Mouse (Mus musculus) neural tube, embryonic 11.5 days (tissue): ENCODE data around the gene Fam124b. TPM values are rescaled to one million over a fixed set of nuclear protein-coding genes. Genes with fewer than 3 reads are reported as not detected.

Source experiments
- ATAC-seq: fragments of 200-750 bp; cut with Nextera tagmentation; 2 replicates; pipeline ENCODE4 v1.8.0; 2017; ENCODE audit warnings: moderate number of reproducible peaks, mild to moderate bottlenecking, moderate TSS enrichment, moderate library complexity; ENCODE audit not compliant: insufficient read depth, low FRiP score, low TSS enrichment
- DNase-seq: peaks from one replicate; pipeline ENCODE4 v3.0.0-alpha.2; 2015; ENCODE audit warnings: low spot score
- H3K27ac ChIP-seq: fragments of 300-500 bp; sonication (generic); 2 replicates; pipeline ENCODE4 v1.5.1; 2014; ENCODE audit warnings: low read depth, mild to moderate bottlenecking, low read length
- H3K27me3 ChIP-seq: fragments of 300-500 bp; sonication (generic); 2 replicates; pipeline ENCODE4 v1.6.1; 2014; ENCODE audit warnings: mild to moderate bottlenecking, low read length, mixed read lengths; ENCODE audit not compliant: control insufficient read depth, insufficient read depth
- H3K36me3 ChIP-seq: fragments of 300-500 bp; sonication (generic); 2 replicates; pipeline ENCODE4 v1.6.1; 2014; ENCODE audit warnings: mild to moderate bottlenecking, low read length, moderate library complexity, mixed read lengths; ENCODE audit not compliant: control insufficient read depth, insufficient read depth
- H3K4me1 ChIP-seq: fragments of 300-500 bp; sonication (generic); 2 replicates; pipeline ENCODE4 v1.6.1; 2014; ENCODE audit warnings: low read length, mixed read lengths; ENCODE audit not compliant: control insufficient read depth, insufficient read depth
- H3K4me2 ChIP-seq: fragments of 300-500 bp; sonication (generic); 2 replicates; pipeline ENCODE4 v1.6.1; 2014; ENCODE audit warnings: low read depth, mild to moderate bottlenecking, moderate library complexity
- H3K4me3 ChIP-seq: fragments of 300-500 bp; sonication (generic); 2 replicates; pipeline ENCODE4 v1.5.1; 2014; ENCODE audit warnings: low read depth, low read length
- H3K9ac ChIP-seq: fragments of 300-500 bp; sonication (generic); 2 replicates; pipeline ENCODE4 v1.6.1; 2014; ENCODE audit warnings: mild to moderate bottlenecking, low read length
- H3K9me3 ChIP-seq: fragments of 300-500 bp; sonication (generic); 2 replicates; pipeline ENCODE4 v1.6.1; 2016; ENCODE audit warnings: low read length; ENCODE audit not compliant: control insufficient read depth
- WGBS: fragments of 180-500 bp; shearing (Covaris S2); extraction: QIAGEN DNeasy Blood & Tissue Kit; methylation state at CpG from one replicate; pipeline ENCODE4 v1.1.7; 2014; 5-methylcytosine and 5-hydroxymethylcytosine counted together
- polyA plus RNA-seq: library from polyadenylated mRNA; unstranded; fragments of >200 nt; fragmentation: Nextera tagmentation; extraction: Ambion mirVana; gene quantifications from 2 replicates; pipeline ENCODE4 v1.2.1, GENCODE M21; 2014

Gene Fam124b
- polyA plus RNA-seq, 1 experiment from 2014 or later, result 0.69 TPM

GRCm38 (mm10) chr1:80159586-80159985 is 58.7 kb downstream of the Fam124b start:
- H3K4me2 ChIP-seq, result no peak overlapping the region
- no peak overlapping the region for H3K9ac ChIP-seq
- H3K4me1 ChIP-seq, result no peaks in the 10 kb centered on the region
- ATAC-seq, result no peak
- H3K4me3 ChIP-seq, result no peak overlapping the region
- no peaks in the 10 kb centered on the region for H3K9me3 ChIP-seq
- no peaks in the 10 kb centered on the region for H3K27me3 ChIP-seq
- H3K36me3 ChIP-seq, result no peaks in the 10 kb centered on the region
- H3K27ac ChIP-seq, result no peak overlapping the region
- DNase-seq, result no peak

GRCm38 (mm10) chr1:80154902-80155301 is 63.4 kb downstream of the Fam124b start:
- H3K4me3 ChIP-seq, result no peak overlapping the region
- no peak overlapping the region for H3K4me2 ChIP-seq
- DNase-seq, result no peak
- H3K4me1 ChIP-seq, result no peaks in the 10 kb centered on the region
- no peaks in the 10 kb centered on the region for H3K9me3 ChIP-seq
- H3K9ac ChIP-seq, result no peak overlapping the region
- WGBS, result 77% methylated on average over 1 of the region's 1 CpGs
- H3K27me3 ChIP-seq, result no peaks in the 10 kb centered on the region
- no peak for ATAC-seq
- no peak overlapping the region for H3K27ac ChIP-seq
- H3K36me3 ChIP-seq, result no peaks in the 10 kb centered on the region

GRCm38 (mm10) chr1:80153125-80153716 is 65.1 kb downstream of the Fam124b start:
- no peaks in the 10 kb centered on the region for H3K36me3 ChIP-seq
- WGBS, result 90% methylated on average over 7 of the region's 7 CpGs
- H3K27ac ChIP-seq, result no peak overlapping the region
- no peak overlapping the region for H3K4me2 ChIP-seq
- H3K27me3 ChIP-seq, result no peaks in the 10 kb centered on the region
- H3K9ac ChIP-seq, result no peak overlapping the region
- no peak overlapping the region for H3K4me3 ChIP-seq
- H3K9me3 ChIP-seq, result no peaks in the 10 kb centered on the region
- no peaks in the 10 kb centered on the region for H3K4me1 ChIP-seq
- ATAC-seq (no peak), DNase-seq (no peak)

GRCm38 (mm10) chr1:80150681-80151080 is 67.6 kb downstream of the Fam124b start:
- no peak for DNase-seq

More at GRCm38 (mm10) chr1:80150681-80151080, 67.6 kb downstream of the Fam124b start:
- H3K36me3 ChIP-seq, result no peaks in the 10 kb centered on the region
- H3K27me3 ChIP-seq, result no peaks in the 10 kb centered on the region
- H3K4me1 ChIP-seq, result no peaks in the 10 kb centered on the region
- H3K27ac ChIP-seq, result no peak overlapping the region
- no peak overlapping the region for H3K4me3 ChIP-seq
- no peak overlapping the region for H3K9ac ChIP-seq
- ATAC-seq, result no peak
- H3K4me2 ChIP-seq, result no peak overlapping the region
- no peaks in the 10 kb centered on the region for H3K9me3 ChIP-seq

Other genes starting within 250 kb of the Fam124b start
- gene Cul3, start 122.0 kb upstream of the Fam124b start, polyA plus RNA-seq, result 46.8 and 49.6 TPM in 2 replicates
- not detected in 2 replicates for gene Gm45261, start 243.0 kb upstream of the Fam124b start, polyA plus RNA-seq